Mouse (Mus musculus) stomach, embryonic 16.5 days (tissue): ENCODE data around the gene Grasp. TPM values are rescaled to one million over a fixed set of nuclear protein-coding genes. Genes with fewer than 3 reads are reported as not detected.

Source experiments
- ATAC-seq: fragments of 200-750 bp; cut with Nextera tagmentation; 2 replicates; pipeline ENCODE4 v1.8.0; 2017; ENCODE audit warnings: moderate number of reproducible peaks, moderate TSS enrichment; ENCODE audit not compliant: insufficient read depth, low FRiP score
- H3K27ac ChIP-seq: fragments of 300-500 bp; sonication (generic); 2 replicates; pipeline ENCODE4 v1.5.1; 2014; ENCODE audit warnings: low read length
- H3K27me3 ChIP-seq: fragments of 300-500 bp; sonication (generic); 2 replicates; pipeline ENCODE4 v1.6.1; 2014; ENCODE audit warnings: low read length, control low read depth, mixed read lengths; ENCODE audit not compliant: control insufficient read depth, insufficient read depth
- H3K36me3 ChIP-seq: fragments of 300-500 bp; sonication (generic); 2 replicates; pipeline ENCODE4 v1.6.1; 2014; ENCODE audit warnings: low read length; ENCODE audit not compliant: control insufficient read depth, insufficient read depth
- H3K4me1 ChIP-seq: fragments of 300-500 bp; sonication (generic); 2 replicates; pipeline ENCODE4 v1.6.1; 2014; ENCODE audit warnings: low read length, control low read depth, mixed read lengths; ENCODE audit not compliant: control insufficient read depth, insufficient read depth
- H3K4me2 ChIP-seq: fragments of 300-500 bp; sonication (generic); 2 replicates; pipeline ENCODE4 v1.6.1; 2014; ENCODE audit warnings: low read depth, low read length, mixed read lengths
- H3K4me3 ChIP-seq: fragments of 300-500 bp; sonication (generic); replicated peaks from 2 replicates; pipeline ENCODE4 v1.5.1; 2014; ENCODE audit warnings: mild to moderate bottlenecking, low read length
- H3K9ac ChIP-seq: fragments of 300-500 bp; sonication (generic); 2 replicates; pipeline ENCODE4 v1.6.1; 2014; ENCODE audit warnings: low read length
- H3K9me3 ChIP-seq: fragments of 300-500 bp; sonication (generic); replicated peaks from 2 replicates; pipeline ENCODE4 v1.6.1; 2016; ENCODE audit warnings: low read length, control low read depth; ENCODE audit not compliant: control insufficient read depth
- WGBS: fragments of 180-500 bp; shearing (Covaris S2); extraction: QIAGEN DNeasy Blood & Tissue Kit; methylation state at CpG from one replicate; pipeline ENCODE4 v1.1.7; 2014; 5-methylcytosine and 5-hydroxymethylcytosine counted together
- polyA plus RNA-seq: library from polyadenylated mRNA; unstranded; fragments of >200 nt; fragmentation: Nextera tagmentation; extraction: Ambion mirVana; gene quantifications from 2 replicates; pipeline ENCODE4 v1.2.1, GENCODE M21; 2015

Grasp gene
- polyA plus RNA-seq, 1 experiment from 2014 or later, result 2.1 TPM

GRCm38 (mm10) chr15:101230503-101230902 is 6.5 kb downstream of the Grasp start:
- WGBS, result 95% methylated on average over 19 of the region's 19 CpGs
- no peaks in the 10 kb centered on the region for H3K27me3 ChIP-seq
- H3K36me3 ChIP-seq, result peaks cover 21% of the 10 kb centered on the region
- H3K9me3 ChIP-seq, result no peaks in the 10 kb centered on the region
- H3K27ac ChIP-seq, result no peak overlapping the region
- no peak overlapping the region for H3K4me3 ChIP-seq
- no peak overlapping the region for H3K4me2 ChIP-seq
- no peak for ATAC-seq
- H3K4me1 ChIP-seq, result peaks cover 64% of the 10 kb centered on the region
- H3K9ac ChIP-seq, result no peak overlapping the region

GRCm38 (mm10) chr15:101230995-101231647 is 7.1 kb downstream of the Grasp start:
- no peak overlapping the region for H3K4me3 ChIP-seq
- 81% methylated on average over 23 of the region's 23 CpGs for WGBS
- peaks cover 21% of the 10 kb centered on the region for H3K36me3 ChIP-seq
- H3K27me3 ChIP-seq, result no peaks in the 10 kb centered on the region
- H3K27ac ChIP-seq, result no peak overlapping the region
- no peak overlapping the region for H3K4me2 ChIP-seq
- no peak overlapping the region; the same call in 1 of the 2 replicates for H3K9ac ChIP-seq
- H3K9me3 ChIP-seq, result no peaks in the 10 kb centered on the region
- H3K4me1 ChIP-seq, result peaks cover 67% of the 10 kb centered on the region
- no peak for ATAC-seq

- Histone ChIP-seq H3K27ac (peak overlapping the region; percentile 88; the same call in 1 of the 2 replicates), H3K27me3 (no peaks in the 10 kb centered on the region), H3K4me2 (no peak overlapping the region), H3K36me3 (peaks cover 21% of the 10 kb centered on the region), H3K4me1 (peaks cover 70% of the 10 kb centered on the region), H3K4me3 (no peak overlapping the region), H3K9ac (no peak overlapping the region; the same call in 1 of the 2 replicates), H3K9me3 (no peaks in the 10 kb centered on the region)
- WGBS, result 67% methylated on average over 56 of the region's 56 CpGs
- no peak for ATAC-seq
These were observed 7.7 kb downstream of the Grasp start for GRCm38 (mm10) chr15:101231648-101232180.

- no peaks in the 10 kb centered on the region for H3K27me3 ChIP-seq
- no peak overlapping the region for H3K4me3 ChIP-seq
- H3K4me2 ChIP-seq, result no peak overlapping the region
- peaks cover 21% of the 10 kb centered on the region for H3K36me3 ChIP-seq
- peaks cover 62% of the 10 kb centered on the region for H3K4me1 ChIP-seq
- H3K9ac ChIP-seq, result 0 out of 2 replicates have a peak overlapping the region, but pooled peaks have one; percentile 30
- ATAC-seq, result no peak
- 52% methylated on average over 4 of the region's 4 CpGs for WGBS
- H3K9me3 ChIP-seq, result no peaks in the 10 kb centered on the region
- peak overlapping the region; percentile 88 for H3K27ac ChIP-seq
These were observed 8.6 kb downstream of the Grasp start for GRCm38 (mm10) chr15:101232607-101233006.

GRCm38 (mm10) chr15:101233183-101233582 is 9.2 kb downstream of the Grasp start:
- no peak for ATAC-seq
- Histone ChIP-seq H3K9me3 (no peaks in the 10 kb centered on the region), H3K4me3 (no peak overlapping the region), H3K9ac (0 out of 2 replicates have a peak overlapping the region, but pooled peaks have one; percentile 30), H3K36me3 (peaks cover 21% of the 10 kb centered on the region), H3K27ac (peak overlapping the region; percentile 88), H3K4me1 (peaks cover 56% of the 10 kb centered on the region), H3K27me3 (no peaks in the 10 kb centered on the region), H3K4me2 (peak overlapping the region; percentile 31; the same call in 1 of the 2 replicates)
- 68% methylated on average over 3 of the region's 3 CpGs for WGBS

- Histone ChIP-seq H3K4me2 (peak overlapping the region; percentile 31; the same call in 1 of the 2 replicates), H3K9ac (no peak overlapping the region), H3K4me3 (no peak overlapping the region), H3K36me3 (peaks cover 21% of the 10 kb centered on the region), H3K9me3 (no peaks in the 10 kb centered on the region), H3K27ac (peak overlapping the region; percentile 88), H3K4me1 (peaks cover 55% of the 10 kb centered on the region), H3K27me3 (peaks cover 3% of the 10 kb centered on the region; the same call in 1 of the 2 replicates)
- ATAC-seq, result peak; percentile 74; the same call in 1 of the 2 replicates
- 28% methylated on average over 11 of the region's 11 CpGs for WGBS
These were observed 9.8 kb downstream of the Grasp start for GRCm38 (mm10) chr15:101233641-101234275.

GRCm38 (mm10) chr15:101234611-101235341 is 10.8 kb downstream of the Grasp start:
- peak overlapping the region; percentile 46 for H3K9ac ChIP-seq
- peak overlapping the region; percentile 42 for H3K4me2 ChIP-seq
- H3K27ac ChIP-seq, result peak overlapping the region; percentile 88
- H3K27me3 ChIP-seq, result peaks cover 3% of the 10 kb centered on the region; the same call in 1 of the 2 replicates
- H3K4me3 ChIP-seq, result peak overlapping the region; percentile 19
- H3K9me3 ChIP-seq, result no peaks in the 10 kb centered on the region
- H3K4me1 ChIP-seq, result peaks cover 54% of the 10 kb centered on the region
- no peak for ATAC-seq
- peaks cover 15% of the 10 kb centered on the region for H3K36me3 ChIP-seq
- 53% methylated on average over 10 of the region's 10 CpGs for WGBS

- Histone ChIP-seq H3K4me3 (peak overlapping the region; percentile 19), H3K4me1 (peaks cover 54% of the 10 kb centered on the region), H3K4me2 (peak overlapping the region; percentile 42), H3K27me3 (peaks cover 3% of the 10 kb centered on the region; the same call in 1 of the 2 replicates), H3K27ac (peak overlapping the region; percentile 88), H3K36me3 (peaks cover 11% of the 10 kb centered on the region), H3K9ac (peak overlapping the region; percentile 46), H3K9me3 (no peaks in the 10 kb centered on the region)
- no peak for ATAC-seq
- WGBS, result 33% methylated on average over 5 of the region's 5 CpGs
These were observed 11.3 kb downstream of the Grasp start for GRCm38 (mm10) chr15:101235342-101235698.
